Mouse (Mus musculus): Measurements from ENCODE around the gene Kcnmb4. TPM values are rescaled to one million over a fixed set of nuclear protein-coding genes. Genes with fewer than 3 reads are reported as not detected.

The Kcnmb4 gene
- polyA plus RNA-seq, 1 experiment from 2014 or later, result 2.8 TPM

DNA sequence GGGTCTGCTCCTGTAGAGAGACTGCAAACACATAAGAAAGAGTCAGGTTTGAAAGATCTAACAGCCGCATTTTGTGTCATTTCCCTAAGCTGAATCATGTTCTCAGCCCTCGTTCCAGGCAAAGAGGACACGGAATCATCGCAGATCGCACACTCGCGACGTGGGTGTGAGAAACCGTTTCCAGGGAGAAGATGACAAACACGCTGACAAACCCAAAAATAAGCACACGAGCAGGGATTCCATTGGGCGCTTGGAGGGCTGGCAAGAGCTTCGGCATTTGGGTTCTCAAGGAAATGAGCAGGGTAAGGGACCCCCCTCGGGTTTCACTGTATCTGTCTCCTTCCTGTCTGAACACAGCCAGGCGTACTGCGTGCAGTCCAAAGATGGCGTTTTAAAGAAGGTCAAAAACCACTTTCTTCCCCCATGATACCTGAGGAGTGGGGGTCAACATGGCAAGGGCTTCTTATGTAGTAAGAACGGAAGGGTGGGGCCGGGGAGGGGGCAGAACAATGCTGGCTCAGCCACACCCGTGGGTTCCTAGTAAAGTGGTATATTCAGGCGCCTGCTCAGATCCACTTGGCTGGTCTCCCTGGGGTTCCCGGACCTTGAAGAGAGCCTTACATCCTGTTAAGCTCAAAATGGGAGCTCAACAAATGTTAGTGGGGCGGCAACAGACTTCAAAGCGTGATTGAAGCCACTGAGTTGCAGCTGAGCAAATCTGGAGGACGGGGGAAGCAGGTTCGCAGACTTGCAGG, 45.5 kb downstream of the Kcnmb4 start:
- Histone ChIP-seq H3K4me1 (ENCODE audit: insufficient read depth, low read depth, low read length) (no peaks in the 10 kb centered on the region), H3K36me3 (ENCODE audit: insufficient read depth, low read length) (no peaks in the 10 kb centered on the region), H3K4me3 (ENCODE audit: low read depth, low read length) (no peak overlapping the region), H3K9me3 (ENCODE audit: low read length) (no peaks in the 10 kb centered on the region), H3K9ac (replicated peaks; ENCODE audit: low read depth) (no peak overlapping the region), H3K27me3 (replicated peaks; ENCODE audit: insufficient read depth, low read length) (no peaks in the 10 kb centered on the region), H3K27ac (ENCODE audit: low read length) (no peak overlapping the region), H3K4me2 (replicated peaks; ENCODE audit: low read depth, low read length) (no peak overlapping the region)
- DNase-seq (ENCODE audit: low spot score), result no peak
- no peak for ATAC-seq
- 89% methylated on average over 26 of the region's 26 CpGs for WGBS
- TF ChIP-seq EP300 (IDR thresholded peaks at IDR 0.05), result no peak
- no peak for TF ChIP-seq CTCF (IDR thresholded peaks at IDR 0.05)

DNA sequence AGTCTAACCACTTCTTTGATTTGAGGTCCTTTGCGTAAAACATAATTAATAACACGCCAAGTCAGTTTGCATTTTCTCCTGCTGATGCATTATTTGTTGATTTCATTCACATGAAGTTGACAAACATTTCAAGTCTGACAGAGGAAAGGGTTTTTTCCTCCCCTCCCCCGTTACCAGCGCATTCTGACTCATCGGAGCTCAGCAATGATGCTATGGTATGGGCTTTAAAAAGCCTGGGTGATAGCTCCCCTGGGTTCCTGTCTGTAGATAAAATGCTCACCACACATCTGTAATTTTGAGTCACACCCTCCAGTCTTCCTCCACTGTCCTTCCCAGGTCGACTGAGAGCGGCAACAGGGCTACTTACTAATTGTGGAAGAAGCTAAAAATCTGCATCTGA, 47.5 kb downstream of the Kcnmb4 start:
- H3K36me3 ChIP-seq (ENCODE audit: insufficient read depth, low read length), result no peaks in the 10 kb centered on the region
- TF ChIP-seq CTCF (IDR thresholded peaks at IDR 0.05) (no peak), EP300 (IDR thresholded peaks at IDR 0.05) (no peak)
- H3K9ac ChIP-seq (replicated peaks; ENCODE audit: low read depth), result no peak overlapping the region
- no peak overlapping the region for H3K4me3 ChIP-seq (ENCODE audit: low read depth, low read length)
- DNase-seq (ENCODE audit: low spot score) (no peak), ATAC-seq (no peak)
- WGBS, result 88% methylated on average over 7 of the region's 7 CpGs
- no peak overlapping the region for H3K4me2 ChIP-seq (replicated peaks; ENCODE audit: low read depth, low read length)
- H3K27ac ChIP-seq (ENCODE audit: low read length), result no peak overlapping the region
- no peaks in the 10 kb centered on the region for H3K4me1 ChIP-seq (ENCODE audit: insufficient read depth, low read depth, low read length)
- H3K9me3 ChIP-seq (ENCODE audit: low read length), result no peaks in the 10 kb centered on the region
- no peaks in the 10 kb centered on the region for H3K27me3 ChIP-seq (replicated peaks; ENCODE audit: insufficient read depth, low read length)

DNA sequence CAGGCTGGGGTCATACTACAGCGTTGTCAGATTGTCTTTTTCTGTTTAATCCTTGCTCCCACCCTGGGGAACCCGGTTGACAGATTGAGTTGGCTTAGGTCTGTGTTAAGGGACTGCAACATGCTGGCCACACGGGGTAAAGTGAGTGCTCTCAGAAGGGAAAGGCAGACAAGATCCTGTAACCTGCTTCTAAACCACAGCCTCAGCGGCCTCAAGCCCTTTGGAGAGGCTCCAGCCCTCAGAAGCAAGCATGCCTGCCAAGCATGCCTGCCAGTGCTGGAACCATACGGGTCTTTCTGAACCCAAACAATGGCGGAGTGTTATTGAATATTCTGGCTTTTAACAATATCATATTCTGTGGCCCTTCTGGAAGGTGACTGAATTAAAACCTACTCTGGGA, 48.8 kb downstream of the Kcnmb4 start:
- Histone ChIP-seq H3K4me1 (ENCODE audit: insufficient read depth, low read depth, low read length) (no peaks in the 10 kb centered on the region), H3K4me3 (ENCODE audit: low read depth, low read length) (no peak overlapping the region), H3K9me3 (ENCODE audit: low read length) (no peaks in the 10 kb centered on the region), H3K36me3 (ENCODE audit: insufficient read depth, low read length) (no peaks in the 10 kb centered on the region), H3K4me2 (replicated peaks; ENCODE audit: low read depth, low read length) (no peak overlapping the region), H3K9ac (replicated peaks; ENCODE audit: low read depth) (no peak overlapping the region), H3K27ac (ENCODE audit: low read length) (no peak overlapping the region), H3K27me3 (replicated peaks; ENCODE audit: insufficient read depth, low read length) (no peaks in the 10 kb centered on the region)
- no peak for TF ChIP-seq CTCF (IDR thresholded peaks at IDR 0.05)
- TF ChIP-seq EP300 (IDR thresholded peaks at IDR 0.05), result no peak
- WGBS, result 73% methylated on average over 6 of the region's 6 CpGs
- DNase-seq (ENCODE audit: low spot score), result no peak
- no peak for ATAC-seq

DNA sequence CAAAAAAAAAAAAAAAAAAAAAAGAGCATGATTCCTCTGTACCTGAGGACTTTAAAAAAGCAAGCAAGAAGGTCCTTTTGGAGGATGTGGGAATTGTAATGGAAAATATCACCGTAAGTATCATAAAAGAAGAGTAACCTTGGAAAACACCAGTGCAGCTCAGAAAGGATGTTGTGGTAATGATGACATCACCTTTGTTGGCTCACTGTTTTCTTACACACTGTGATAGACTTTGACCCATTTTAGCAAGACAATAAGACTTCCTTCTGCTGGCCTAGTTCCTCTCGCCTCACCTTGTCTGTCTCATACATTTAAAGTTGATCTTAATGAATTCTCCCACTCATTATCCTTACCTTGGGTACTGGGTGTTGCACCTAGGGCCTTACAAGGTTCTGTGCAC, 51.1 kb downstream of the Kcnmb4 start:
- Histone ChIP-seq H3K27me3 (replicated peaks; ENCODE audit: insufficient read depth, low read length) (no peaks in the 10 kb centered on the region), H3K4me3 (ENCODE audit: low read depth, low read length) (no peak overlapping the region), H3K36me3 (ENCODE audit: insufficient read depth, low read length) (no peaks in the 10 kb centered on the region), H3K4me2 (replicated peaks; ENCODE audit: low read depth, low read length) (no peak overlapping the region), H3K9ac (replicated peaks; ENCODE audit: low read depth) (no peak overlapping the region), H3K9me3 (ENCODE audit: low read length) (no peaks in the 10 kb centered on the region), H3K4me1 (ENCODE audit: insufficient read depth, low read depth, low read length) (no peaks in the 10 kb centered on the region), H3K27ac (ENCODE audit: low read length) (no peak overlapping the region)
- DNase-seq (ENCODE audit: low spot score) (no peak), ATAC-seq (no peak)
- TF ChIP-seq EP300 (IDR thresholded peaks at IDR 0.05), result no peak
- WGBS, result 80% methylated on average over 2 of the region's 2 CpGs

DNA sequence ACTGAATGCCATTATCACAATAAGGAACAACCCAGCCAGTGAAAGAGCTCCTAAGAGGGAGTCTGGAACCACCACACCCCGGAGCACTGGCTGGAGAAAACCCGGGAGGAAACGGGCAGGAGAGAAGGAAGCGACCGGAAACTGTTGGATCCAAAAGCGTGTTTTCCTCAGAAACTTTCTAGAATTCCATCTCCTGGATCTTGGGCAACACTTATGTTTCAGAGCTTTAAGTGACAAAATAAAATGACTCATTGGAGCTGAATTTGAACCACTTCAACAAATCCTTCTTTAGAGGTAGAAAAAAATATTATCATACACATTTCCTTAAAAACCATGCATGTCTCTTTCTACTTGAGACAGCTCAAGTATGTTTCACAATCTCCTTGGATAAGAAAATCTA, 52.7 kb downstream of the Kcnmb4 start:
- Histone ChIP-seq H3K36me3 (ENCODE audit: insufficient read depth, low read length) (no peaks in the 10 kb centered on the region), H3K27me3 (replicated peaks; ENCODE audit: insufficient read depth, low read length) (no peaks in the 10 kb centered on the region), H3K4me1 (ENCODE audit: insufficient read depth, low read depth, low read length) (no peaks in the 10 kb centered on the region), H3K4me2 (replicated peaks; ENCODE audit: low read depth, low read length) (no peak overlapping the region), H3K27ac (ENCODE audit: low read length) (no peak overlapping the region), H3K9ac (replicated peaks; ENCODE audit: low read depth) (no peak overlapping the region), H3K4me3 (ENCODE audit: low read depth, low read length) (no peak overlapping the region), H3K9me3 (ENCODE audit: low read length) (no peaks in the 10 kb centered on the region)
- DNase-seq (ENCODE audit: low spot score), result no peak
- 76% methylated on average over 6 of the region's 6 CpGs for WGBS
- TF ChIP-seq EP300 (IDR thresholded peaks at IDR 0.05), result no peak
- TF ChIP-seq CTCF (IDR thresholded peaks at IDR 0.05), result no peak
- no peak for ATAC-seq

DNA sequence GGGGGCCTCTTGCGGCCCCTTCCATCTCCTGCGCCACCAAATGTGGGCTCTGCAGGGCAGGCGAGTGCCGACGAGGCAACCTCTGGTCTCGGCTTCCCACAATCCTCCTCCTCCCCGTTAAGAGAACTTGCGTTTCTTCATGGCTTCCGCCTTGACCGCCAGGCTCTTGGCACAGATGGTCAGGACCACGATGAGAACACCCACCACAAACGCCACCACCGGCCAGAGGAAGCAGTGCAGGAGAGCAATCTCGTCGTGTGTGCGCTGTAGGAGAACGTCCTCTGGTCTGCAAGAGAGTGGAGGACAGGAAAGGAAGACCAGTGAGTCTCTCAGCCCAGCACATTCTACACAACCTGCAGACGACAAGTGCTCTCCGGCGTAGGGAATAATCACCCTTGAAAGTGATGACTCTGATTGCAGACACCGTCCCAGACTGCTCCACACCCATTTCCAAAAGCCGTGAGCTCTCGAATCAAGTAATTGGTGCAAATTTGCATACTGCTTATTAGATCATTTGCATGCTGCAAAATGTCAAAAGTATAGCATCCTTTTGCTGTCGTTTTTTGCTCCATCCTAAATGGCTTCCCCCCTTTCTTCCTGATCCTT, 55.5 kb downstream of the Kcnmb4 start:
- Histone ChIP-seq H3K4me2 (replicated peaks; ENCODE audit: low read depth, low read length) (no peak overlapping the region), H3K9me3 (ENCODE audit: low read length) (no peaks in the 10 kb centered on the region)

More for the DNA sequence above, 55.5 kb downstream of the Kcnmb4 start:
- DNase-seq (ENCODE audit: low spot score), result no peak
- TF ChIP-seq CTCF (IDR thresholded peaks at IDR 0.05) (peak; percentile 14; the same call in 1 of the 2 replicates), EP300 (IDR thresholded peaks at IDR 0.05) (no peak)
- no peak overlapping the region for H3K27ac ChIP-seq (ENCODE audit: low read length)
- no peaks in the 10 kb centered on the region for H3K36me3 ChIP-seq (ENCODE audit: insufficient read depth, low read length)
- H3K4me1 ChIP-seq (ENCODE audit: insufficient read depth, low read depth, low read length), result no peaks in the 10 kb centered on the region
- WGBS, result 71% methylated on average over 24 of the region's 24 CpGs
- H3K27me3 ChIP-seq (replicated peaks; ENCODE audit: insufficient read depth, low read length), result no peaks in the 10 kb centered on the region
- ATAC-seq, result no peak
- no peak overlapping the region for H3K4me3 ChIP-seq (ENCODE audit: low read depth, low read length)
- H3K9ac ChIP-seq (replicated peaks; ENCODE audit: low read depth), result no peak overlapping the region
